Mouse (Mus musculus): ENCODE measurements around the gene Akap13. TPM values are rescaled to one million over a fixed set of nuclear protein-coding genes. Genes with fewer than 3 reads are reported as not detected.
"Not testable (repeated sequence)": the region's sequence is repeated elsewhere in the genome, so short reads cannot be mapped to it uniquely, and the experiment has no call there.

Akap13 gene
- polyA plus RNA-seq, 1 experiment from 2014 or later, result 29.5 TPM

GRCm38 (mm10) chr7:75791092-75791837, 335.9 kb downstream of the Akap13 start:
- not testable (repeated sequence) for H3K4me2 ChIP-seq (ENCODE audit: low read depth); H3K9ac ChIP-seq (ENCODE audit: low read length); H3K27me3 ChIP-seq (ENCODE audit: control insufficient read depth, insufficient read depth, low read length); DNase-seq (ENCODE audit: low spot score); H3K4me1 ChIP-seq (ENCODE audit: control insufficient read depth, insufficient read depth, low read length); H3K27ac ChIP-seq (ENCODE audit: low read depth, low read length); H3K9me3 ChIP-seq (ENCODE audit: control insufficient read depth, low read length); ATAC-seq (ENCODE audit: insufficient read depth, low FRiP score, low TSS enrichment); H3K36me3 ChIP-seq (ENCODE audit: control insufficient read depth, insufficient read depth, low read length); H3K4me3 ChIP-seq (ENCODE audit: low read depth, low read length)
- WGBS, result 85% methylated on average over 12 of the region's 13 CpGs

GRCm38 (mm10) chr7:75793091-75793490, 337.8 kb downstream of the Akap13 start:
- WGBS, result 69% methylated on average over 2 of the region's 2 CpGs
- H3K4me2 ChIP-seq (ENCODE audit: low read depth), result no peak overlapping the region

GRCm38 (mm10) chr7:75793654-75794335, 338.5 kb downstream of the Akap13 start:
- Histone ChIP-seq H3K4me2 (ENCODE audit: low read depth) (no peak overlapping the region), H3K4me1 (ENCODE audit: control insufficient read depth, insufficient read depth, low read length) (no peaks in the 10 kb centered on the region; the same call in 1 of the 2 replicates), H3K4me3 (ENCODE audit: low read depth, low read length) (no peak overlapping the region), H3K27me3 (ENCODE audit: control insufficient read depth, insufficient read depth, low read length) (no peaks in the 10 kb centered on the region), H3K36me3 (ENCODE audit: control insufficient read depth, insufficient read depth, low read length) (no peaks in the 10 kb centered on the region), H3K27ac (ENCODE audit: low read depth, low read length) (no peak overlapping the region), H3K9ac (ENCODE audit: low read length) (no peak overlapping the region), H3K9me3 (ENCODE audit: control insufficient read depth, low read length) (no peaks in the 10 kb centered on the region)
- 76% methylated on average over 3 of the region's 3 CpGs for WGBS
- ATAC-seq (ENCODE audit: insufficient read depth, low FRiP score, low TSS enrichment), result no peak
- DNase-seq (ENCODE audit: low spot score), result no peak

More at GRCm38 (mm10) chr7:75793091-75793490, 337.8 kb downstream of the Akap13 start:
- ATAC-seq (ENCODE audit: insufficient read depth, low FRiP score, low TSS enrichment), result no peak
- no peak for DNase-seq (ENCODE audit: low spot score)
- no peak overlapping the region for H3K27ac ChIP-seq (ENCODE audit: low read depth, low read length)
- H3K4me3 ChIP-seq (ENCODE audit: low read depth, low read length), result no peak overlapping the region
- H3K27me3 ChIP-seq (ENCODE audit: control insufficient read depth, insufficient read depth, low read length), result no peaks in the 10 kb centered on the region
- H3K36me3 ChIP-seq (ENCODE audit: control insufficient read depth, insufficient read depth, low read length), result no peaks in the 10 kb centered on the region
- H3K9me3 ChIP-seq (ENCODE audit: control insufficient read depth, low read length), result no peaks in the 10 kb centered on the region
- H3K4me1 ChIP-seq (ENCODE audit: control insufficient read depth, insufficient read depth, low read length), result no peaks in the 10 kb centered on the region; the same call in 1 of the 2 replicates
- no peak overlapping the region for H3K9ac ChIP-seq (ENCODE audit: low read length)

- 91% methylated on average over 8 of the region's 8 CpGs for WGBS
- Histone ChIP-seq H3K27me3 (ENCODE audit: control insufficient read depth, insufficient read depth, low read length) (no peaks in the 10 kb centered on the region), H3K4me3 (ENCODE audit: low read depth, low read length) (no peak overlapping the region), H3K4me2 (ENCODE audit: low read depth) (no peak overlapping the region), H3K27ac (ENCODE audit: low read depth, low read length) (no peak overlapping the region), H3K36me3 (ENCODE audit: control insufficient read depth, insufficient read depth, low read length) (no peaks in the 10 kb centered on the region), H3K9me3 (ENCODE audit: control insufficient read depth, low read length) (no peaks in the 10 kb centered on the region), H3K4me1 (ENCODE audit: control insufficient read depth, insufficient read depth, low read length) (no peaks in the 10 kb centered on the region; the same call in 1 of the 2 replicates), H3K9ac (ENCODE audit: low read length) (no peak overlapping the region)
- DNase-seq (ENCODE audit: low spot score) (no peak), ATAC-seq (ENCODE audit: insufficient read depth, low FRiP score, low TSS enrichment) (no peak)
Observed at GRCm38 (mm10) chr7:75795106-75795505, 339.8 kb downstream of the Akap13 start.

GRCm38 (mm10) chr7:75796474-75796873, 341.1 kb downstream of the Akap13 start:
- Histone ChIP-seq H3K9ac (ENCODE audit: low read length) (no peak overlapping the region), H3K4me1 (ENCODE audit: control insufficient read depth, insufficient read depth, low read length) (no peaks in the 10 kb centered on the region; the same call in 1 of the 2 replicates), H3K9me3 (ENCODE audit: control insufficient read depth, low read length) (no peaks in the 10 kb centered on the region), H3K27me3 (ENCODE audit: control insufficient read depth, insufficient read depth, low read length) (no peaks in the 10 kb centered on the region), H3K36me3 (ENCODE audit: control insufficient read depth, insufficient read depth, low read length) (no peaks in the 10 kb centered on the region), H3K4me3 (ENCODE audit: low read depth, low read length) (no peak overlapping the region), H3K27ac (ENCODE audit: low read depth, low read length) (no peak overlapping the region), H3K4me2 (ENCODE audit: low read depth) (no peak overlapping the region)
- ATAC-seq (ENCODE audit: insufficient read depth, low FRiP score, low TSS enrichment), result no peak
- no peak for DNase-seq (ENCODE audit: low spot score)
- 39% methylated on average over 9 of the region's 9 CpGs for WGBS

GRCm38 (mm10) chr7:75800530-75800929, 345.2 kb downstream of the Akap13 start:
- Histone ChIP-seq H3K4me2 (ENCODE audit: low read depth) (no peak overlapping the region), H3K36me3 (ENCODE audit: control insufficient read depth, insufficient read depth, low read length) (no peaks in the 10 kb centered on the region), H3K27me3 (ENCODE audit: control insufficient read depth, insufficient read depth, low read length) (no peaks in the 10 kb centered on the region), H3K4me1 (ENCODE audit: control insufficient read depth, insufficient read depth, low read length) (no peaks in the 10 kb centered on the region), H3K27ac (ENCODE audit: low read depth, low read length) (no peak overlapping the region), H3K9me3 (ENCODE audit: control insufficient read depth, low read length) (no peaks in the 10 kb centered on the region), H3K9ac (ENCODE audit: low read length) (no peak overlapping the region), H3K4me3 (ENCODE audit: low read depth, low read length) (no peak overlapping the region)
- DNase-seq (ENCODE audit: low spot score) (no peak), ATAC-seq (ENCODE audit: insufficient read depth, low FRiP score, low TSS enrichment) (no peak)
- 85% methylated on average over 4 of the region's 4 CpGs for WGBS

- no peak overlapping the region for H3K4me2 ChIP-seq (ENCODE audit: low read depth)
- no peaks in the 10 kb centered on the region for H3K36me3 ChIP-seq (ENCODE audit: control insufficient read depth, insufficient read depth, low read length)
- ATAC-seq (ENCODE audit: insufficient read depth, low FRiP score, low TSS enrichment) (no peak), DNase-seq (ENCODE audit: low spot score) (no peak)
- WGBS, result 90% methylated on average over 3 of the region's 3 CpGs
- no peak overlapping the region for H3K9ac ChIP-seq (ENCODE audit: low read length)
- H3K27ac ChIP-seq (ENCODE audit: low read depth, low read length), result no peak overlapping the region
- no peaks in the 10 kb centered on the region for H3K9me3 ChIP-seq (ENCODE audit: control insufficient read depth, low read length)
- H3K4me3 ChIP-seq (ENCODE audit: low read depth, low read length), result no peak overlapping the region
- H3K4me1 ChIP-seq (ENCODE audit: control insufficient read depth, insufficient read depth, low read length), result no peaks in the 10 kb centered on the region
- no peaks in the 10 kb centered on the region for H3K27me3 ChIP-seq (ENCODE audit: control insufficient read depth, insufficient read depth, low read length)
Observed at GRCm38 (mm10) chr7:75801022-75801421, 345.7 kb downstream of the Akap13 start.

GRCm38 (mm10) chr7:75801621-75802358, 346.5 kb downstream of the Akap13 start:
- Histone ChIP-seq H3K9ac (ENCODE audit: low read length) (no peak overlapping the region), H3K27me3 (ENCODE audit: control insufficient read depth, insufficient read depth, low read length) (no peaks in the 10 kb centered on the region), H3K36me3 (ENCODE audit: control insufficient read depth, insufficient read depth, low read length) (no peaks in the 10 kb centered on the region), H3K4me2 (ENCODE audit: low read depth) (no peak overlapping the region), H3K4me3 (ENCODE audit: low read depth, low read length) (no peak overlapping the region), H3K9me3 (ENCODE audit: control insufficient read depth, low read length) (no peaks in the 10 kb centered on the region), H3K27ac (ENCODE audit: low read depth, low read length) (no peak overlapping the region), H3K4me1 (ENCODE audit: control insufficient read depth, insufficient read depth, low read length) (no peaks in the 10 kb centered on the region)
- DNase-seq (ENCODE audit: low spot score), result no peak
- no peak for ATAC-seq (ENCODE audit: insufficient read depth, low FRiP score, low TSS enrichment)
- WGBS, result 87% methylated on average over 5 of the region's 5 CpGs
